Mouse (Mus musculus) myocyte (in vitro differentiated cells): Measurements from ENCODE around the gene Gnaq.

ENCODE experiments used
- CEBPB ChIP-seq: IDR thresholded peaks from 2 replicates; pipeline ENCODE4 v1.6.1; 2011; ENCODE audit warnings: mild to moderate bottlenecking, moderate library complexity; ENCODE audit not compliant: poor library complexity, insufficient read depth, severe bottlenecking
- E2F4 ChIP-seq: IDR thresholded peaks from one replicate; pipeline ENCODE4 v1.6.1; 2011; ENCODE audit warnings: mild to moderate bottlenecking, control low read depth, moderate library complexity; ENCODE audit not compliant: insufficient read depth
- MAX ChIP-seq: IDR thresholded peaks from one replicate; pipeline ENCODE4 v1.6.1; 2011; ENCODE audit warnings: low read depth, mild to moderate bottlenecking, control low read depth
- MYOD1 ChIP-seq, 3 experiments: IDR thresholded peaks; one replicate each; pipeline ENCODE4 v1.6.1; 2011; ENCODE audit warnings: control low read depth in 2 of 3, low read depth in 2 of 3, mild to moderate bottlenecking in 2 of 3, moderate library complexity in 1 of 3; ENCODE audit not compliant: insufficient read length in 2 of 3, control insufficient read depth in 1 of 3
- MYOG ChIP-seq, 3 experiments: IDR thresholded peaks; one replicate each; pipeline ENCODE4 v1.6.1; 2011; ENCODE audit warnings: control low read depth in 2 of 3, low read depth in 2 of 3, mild to moderate bottlenecking in 2 of 3; ENCODE audit not compliant: insufficient read length in 2 of 3, control insufficient read depth in 1 of 3, insufficient read depth in 1 of 3
- POLR2A ChIP-seq: IDR thresholded peaks from one replicate; pipeline ENCODE4 v1.6.1; 2011; ENCODE audit warnings: low read depth, mild to moderate bottlenecking, control low read depth, moderate library complexity; ENCODE audit not compliant: insufficient read length
- POLR2AphosphoS2 ChIP-seq: IDR thresholded peaks from one replicate; pipeline ENCODE4 v1.6.1; 2011; ENCODE audit warnings: low read depth, control low read depth; ENCODE audit not compliant: insufficient read length
- SRF ChIP-seq: IDR thresholded peaks from one replicate; pipeline ENCODE4 v1.6.1; 2011; ENCODE audit warnings: low read depth; ENCODE audit not compliant: control insufficient read depth, insufficient read length
- TCF12 ChIP-seq: IDR thresholded peaks from one replicate; pipeline ENCODE4 v1.6.1; 2011; ENCODE audit warnings: mild to moderate bottlenecking, control low read depth; ENCODE audit not compliant: poor library complexity, insufficient read depth, severe bottlenecking
- TCF3 ChIP-seq: IDR thresholded peaks from one replicate; pipeline ENCODE4 v1.6.1; 2011; ENCODE audit warnings: low read depth, control low read depth; ENCODE audit not compliant: insufficient read length

- TF ChIP-seq POLR2A: no peak
- TF ChIP-seq MYOG (IDR thresholded peaks at IDR 0.05; ENCODE audit: control insufficient read depth in 1 of 3, insufficient read depth in 1 of 3, insufficient read length in 2 of 3, low read depth in 2 of 3): no peak
- no peak for TF ChIP-seq TCF12
- no peak for TF ChIP-seq MAX
- TF ChIP-seq TCF3: no peak
- TF ChIP-seq SRF: no peak
- no peak for TF ChIP-seq E2F4
- TF ChIP-seq MYOD1 (IDR thresholded peaks at IDR 0.05; ENCODE audit: control insufficient read depth in 1 of 3, insufficient read length in 2 of 3, low read depth in 2 of 3): no peak
- TF ChIP-seq POLR2AphosphoS2: no peak
- no peak for TF ChIP-seq CEBPB
These were observed 138.4 kb downstream of the Gnaq start for GRCm38 (mm10) chr19:16271002-16271401.
